Mouse (Mus musculus) bone marrow macrophage, adult 2 months (primary cell): ENCODE measurements around the gene Bbc3. TPM values are rescaled to one million over a fixed set of nuclear protein-coding genes. Genes with fewer than 3 reads are reported as not detected.
A peak's percentile ranks its signal among the peaks of the same experiment; 100 is the strongest.

Experiments used
- H3K27ac ChIP-seq: 2 replicates; pipeline ENCODE4 v1.5.1; 2012; ENCODE audit warnings: low read depth, low read length; ENCODE audit not compliant: insufficient read depth
- H3K4me1 ChIP-seq: 2 replicates; pipeline ENCODE4 v1.6.1; 2012; ENCODE audit warnings: low read length; ENCODE audit not compliant: control insufficient read depth, insufficient read depth
- H3K4me3 ChIP-seq: 2 replicates; pipeline ENCODE4 v1.5.1; 2012; ENCODE audit warnings: mild to moderate bottlenecking, low read length, moderate library complexity; ENCODE audit not compliant: insufficient read depth
- CTCF ChIP-seq: IDR thresholded peaks from 2 replicates; pipeline ENCODE4 v1.5.1; 2012; ENCODE audit warnings: low read depth, mild to moderate bottlenecking, low read length, moderate library complexity
- POLR2A ChIP-seq: IDR thresholded peaks from 2 replicates; pipeline ENCODE4 v1.6.1; 2012; ENCODE audit warnings: mild to moderate bottlenecking, low read depth, low read length, borderline replicate concordance
- polyA plus RNA-seq: library from polyadenylated mRNA; stranded (reverse); fragments of >200 nt; gene quantifications from 2 replicates; pipeline ENCODE4 v1.2.4, GENCODE M21; 2012; ENCODE audit not compliant: missing spikeins, insufficient read depth, insufficient read length

The Bbc3 gene
- polyA plus RNA-seq, 1 experiment = 27.6 TPM

- TF ChIP-seq POLR2A = no peak
- 0 out of 2 replicates have a peak, but pooled peaks have one; percentile 37 for TF ChIP-seq CTCF
- H3K27ac ChIP-seq = peak overlapping the region; percentile 55
- H3K4me3 ChIP-seq = peak overlapping the region; percentile 63
- peaks cover 11% of the 10 kb centered on the region for H3K4me1 ChIP-seq
Observed at GRCm38 (mm10) chr7:16314221-16314775, 6.1 kb downstream of the Bbc3 start.

- Histone ChIP-seq H3K4me1 (peaks cover 11% of the 10 kb centered on the region), H3K4me3 (no peak overlapping the region), H3K27ac (no peak overlapping the region)
- TF ChIP-seq POLR2A = no peak
- no peak for TF ChIP-seq CTCF
Observed at GRCm38 (mm10) chr7:16315222-16315759, 7.1 kb downstream of the Bbc3 start.

GRCm38 (mm10) chr7:16317094-16317493 lies 8.9 kb downstream of the Bbc3 start:
- peaks cover 14% of the 10 kb centered on the region for H3K4me1 ChIP-seq

GRCm38 (mm10) chr7:16319216-16319615 lies 11.0 kb downstream of the Bbc3 start:
- H3K4me1 ChIP-seq = peaks cover 13% of the 10 kb centered on the region
- no peak overlapping the region for H3K27ac ChIP-seq
- TF ChIP-seq POLR2A = no peak
- no peak for TF ChIP-seq CTCF

More at GRCm38 (mm10) chr7:16317094-16317493, 8.9 kb downstream of the Bbc3 start:
- TF ChIP-seq POLR2A = no peak
- no peak for TF ChIP-seq CTCF
- Histone ChIP-seq H3K27ac (no peak overlapping the region), H3K4me3 (no peak overlapping the region)

GRCm38 (mm10) chr7:16320479-16320878 lies 12.3 kb downstream of the Bbc3 start:
- H3K27ac ChIP-seq = no peak overlapping the region
- H3K4me1 ChIP-seq = 0 out of 2 replicates have a peak, but pooled peaks cover 5% of the 10 kb centered on the region
- no peak overlapping the region for H3K4me3 ChIP-seq
- no peak for TF ChIP-seq POLR2A
- no peak for TF ChIP-seq CTCF

More at GRCm38 (mm10) chr7:16319216-16319615, 11.0 kb downstream of the Bbc3 start:
- no peak overlapping the region for H3K4me3 ChIP-seq

GRCm38 (mm10) chr7:16324661-16325060 lies 16.5 kb downstream of the Bbc3 start:
- H3K27ac ChIP-seq = no peak overlapping the region
- TF ChIP-seq CTCF = no peak
- no peak for TF ChIP-seq POLR2A
- peaks cover 6% of the 10 kb centered on the region for H3K4me1 ChIP-seq
- no peak overlapping the region for H3K4me3 ChIP-seq

GRCm38 (mm10) chr7:16325920-16326606 lies 17.9 kb downstream of the Bbc3 start:
- no peak overlapping the region for H3K4me3 ChIP-seq
- peak overlapping the region; percentile 24 for H3K27ac ChIP-seq

GRCm38 (mm10) chr7:16326607-16326971 lies 18.4 kb downstream of the Bbc3 start:
- Histone ChIP-seq H3K27ac (no peak overlapping the region), H3K4me3 (no peak overlapping the region), H3K4me1 (peaks cover 4% of the 10 kb centered on the region)
- no peak for TF ChIP-seq CTCF
- no peak for TF ChIP-seq POLR2A

More at GRCm38 (mm10) chr7:16325920-16326606, 17.9 kb downstream of the Bbc3 start:
- peaks cover 5% of the 10 kb centered on the region for H3K4me1 ChIP-seq
- TF ChIP-seq POLR2A = no peak
- TF ChIP-seq CTCF = peak; percentile 49

GRCm38 (mm10) chr7:16329146-16329545 lies 21.0 kb downstream of the Bbc3 start:
- Histone ChIP-seq H3K27ac (no peak overlapping the region), H3K4me1 (peaks cover 4% of the 10 kb centered on the region), H3K4me3 (no peak overlapping the region)
- TF ChIP-seq CTCF (no peak), POLR2A (no peak)

GRCm38 (mm10) chr7:16337733-16338132 lies 29.5 kb downstream of the Bbc3 start:
- no peak overlapping the region for H3K4me3 ChIP-seq
- TF ChIP-seq POLR2A (no peak), CTCF (no peak)
- H3K27ac ChIP-seq = no peak overlapping the region
- H3K4me1 ChIP-seq = peaks cover 15% of the 10 kb centered on the region
